Mouse (Mus musculus): ENCODE data around the gene Rassf4. TPM values are rescaled to one million over a fixed set of nuclear protein-coding genes. Genes with fewer than 3 reads are reported as not detected.

Gene Rassf4
- total and polyA plus RNA-seq, 3 experiments, result 17.3 to 69.0 (median 32.3) TPM

DNA sequence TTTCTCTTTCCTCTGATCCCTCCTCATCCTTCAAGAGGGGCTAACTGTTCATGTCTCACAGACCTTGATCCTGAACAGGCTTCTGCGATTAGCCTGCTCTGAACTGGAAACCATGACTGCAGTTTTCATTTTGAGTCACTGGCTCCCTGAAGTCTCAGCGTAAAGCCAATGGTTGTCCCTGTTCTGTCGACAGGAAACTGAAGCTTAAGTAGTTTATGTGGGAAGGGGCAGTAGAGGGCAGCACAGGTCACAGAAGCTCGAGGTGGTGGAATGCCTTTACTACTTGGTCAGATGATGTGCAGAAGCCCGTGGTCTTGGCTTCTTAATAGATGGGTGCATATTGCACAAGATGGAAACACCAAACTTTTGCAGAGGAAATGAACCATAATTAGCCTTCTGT lies 38.3 kb upstream of the Rassf4 start:
- peak; percentile 56; the same call in 1 of the 2 replicates for TF ChIP-seq SIN3A (IDR thresholded peaks at IDR 0.05; ENCODE audit: low read length)
- peak; percentile 95 for TF ChIP-seq JUND (conservative IDR thresholded peaks at IDR 0.05; ENCODE audit: low read depth, low read length)
- peak; percentile 22; the same call in 1 of the 2 replicates for TF ChIP-seq MAX (IDR thresholded peaks at IDR 0.05; ENCODE audit: low read length)
- TF ChIP-seq ELF1 (IDR thresholded peaks at IDR 0.05; ENCODE audit: low read depth, low read length), result no peak
- no peak for TF ChIP-seq ZKSCAN1 (IDR thresholded peaks at IDR 0.05; ENCODE audit: borderline replicate concordance, low read depth, low read length)
- TF ChIP-seq MXI1 (IDR thresholded peaks at IDR 0.05; ENCODE audit: low read depth, low read length), result no peak
- no peak; the same call in 1 of the 2 replicates for TF ChIP-seq NRF1 (IDR thresholded peaks at IDR 0.05; ENCODE audit: low read depth, low read length)
- peak in 1 of 2 experiments; percentile 82; a peak in 3 of 4 replicates for TF ChIP-seq CTCF (conservative IDR thresholded peaks at IDR 0.05 in 1 of 2, IDR thresholded peaks at IDR 0.05 in 1 of 2; ENCODE audit: low read depth in 2 of 2, low read length in 2 of 2)
- peak; percentile 84 for TF ChIP-seq RAD21 (IDR thresholded peaks at IDR 0.05; ENCODE audit: low read depth, low read length)
- TF ChIP-seq CHD1 (IDR thresholded peaks at IDR 0.05; ENCODE audit: low read depth, low read length), result no peak
- no peak for TF ChIP-seq RCOR1 (conservative IDR thresholded peaks at IDR 0.05; ENCODE audit: low read depth, low read length)
- TF ChIP-seq ZC3H11A (IDR thresholded peaks at IDR 0.05; ENCODE audit: low read depth, low read length), result peak; percentile 45; the same call in 1 of the 2 replicates
- TF ChIP-seq ETS1 (conservative IDR thresholded peaks at IDR 0.05; ENCODE audit: low read depth, low read length), result peak; percentile 45
- TF ChIP-seq POLR2AphosphoS2 (IDR thresholded peaks at IDR 0.05; ENCODE audit: low read depth, low read length), result no peak
- peak; percentile 76 for TF ChIP-seq SMC3 (IDR thresholded peaks at IDR 0.05; ENCODE audit: low read depth, low read length)
- TF ChIP-seq UBTF (IDR thresholded peaks at IDR 0.05; ENCODE audit: low read depth, low read length), result no peak
- TF ChIP-seq CHD2 (IDR thresholded peaks at IDR 0.05; ENCODE audit: low read length), result 0 out of 2 replicates have a peak, but pooled peaks have one; percentile 36
- no peak for TF ChIP-seq HCFC1 (IDR thresholded peaks at IDR 0.05; ENCODE audit: low read depth, low read length)
- peak; percentile 64; the same call in 1 of the 2 replicates for TF ChIP-seq MAZ (IDR thresholded peaks at IDR 0.05; ENCODE audit: low read depth, low read length)
- peak; percentile 95 for TF ChIP-seq IRF4 (IDR thresholded peaks at IDR 0.05; ENCODE audit: low read depth, low read length)
- TF ChIP-seq ZMIZ1 (IDR thresholded peaks at IDR 0.05; ENCODE audit: low read depth, low read length), result no peak
- TF ChIP-seq E2F4 (IDR thresholded peaks at IDR 0.05; ENCODE audit: insufficient replicate concordance, low read depth, low read length), result no peak
- TF ChIP-seq MYC (IDR thresholded peaks at IDR 0.05; ENCODE audit: low read depth, low read length), result no peak
- TF ChIP-seq TBP (conservative IDR thresholded peaks at IDR 0.05; ENCODE audit: low read depth, low read length), result no peak
- TF ChIP-seq PAX5 (IDR thresholded peaks at IDR 0.05; ENCODE audit: low read length), result no peak
- no peak; the same call in 1 of the 2 replicates for TF ChIP-seq USF1 (IDR thresholded peaks at IDR 0.05; ENCODE audit: low read depth, low read length)
- peak; percentile 77 for TF ChIP-seq EP300 (IDR thresholded peaks at IDR 0.05; ENCODE audit: low read length)
- peak; percentile 81 for TF ChIP-seq JUN (IDR thresholded peaks at IDR 0.05; ENCODE audit: insufficient read depth, low read depth, low read length)
- TF ChIP-seq NELFE (IDR thresholded peaks at IDR 0.05; ENCODE audit: low read depth, low read length), result no peak
- no peak for TF ChIP-seq MAFK (IDR thresholded peaks at IDR 0.05; ENCODE audit: insufficient replicate concordance, low read length)
- 0 out of 2 replicates have a peak, but pooled peaks have one; percentile 33 for TF ChIP-seq TCF12 (IDR thresholded peaks at IDR 0.05; ENCODE audit: low read depth, low read length)
- TF ChIP-seq KAT2A (IDR thresholded peaks at IDR 0.05; ENCODE audit: insufficient replicate concordance, low read length), result no peak
- TF ChIP-seq USF2 (conservative IDR thresholded peaks at IDR 0.05; ENCODE audit: low read depth, low read length), result no peak
- peak; percentile 71 for TF ChIP-seq MEF2A (IDR thresholded peaks at IDR 0.05; ENCODE audit: borderline replicate concordance, low read depth, low read length)
- TF ChIP-seq BHLHE40 (IDR thresholded peaks at IDR 0.05; ENCODE audit: low read depth, low read length), result peak; percentile 48; the same call in 1 of the 2 replicates
- no peak for TF ChIP-seq GABPA (IDR thresholded peaks at IDR 0.05; ENCODE audit: insufficient replicate concordance, low read depth, low read length)
- no peak for TF ChIP-seq ZNF384 (IDR thresholded peaks at IDR 0.05; ENCODE audit: low read depth, low read length)
- TF ChIP-seq POLR2A (IDR thresholded peaks at IDR 0.05; ENCODE audit: low read depth, low read length), result no peak
- DNase-seq (ENCODE audit: extremely low read depth), result peak; percentile 77
- 0 out of 2 replicates have a peak overlapping the region, but pooled peaks have one; percentile 34 for H3K9ac ChIP-seq (ENCODE audit: insufficient read depth, low read depth)
- no peak overlapping the region for H3K27ac ChIP-seq (ENCODE audit: insufficient read depth, low read depth)
- H3K79me2 ChIP-seq (replicated peaks; ENCODE audit: control insufficient read depth, extremely low read depth, insufficient read depth, poor library complexity, severe bottlenecking), result no peaks in the 10 kb centered on the region
- H3K4me1 ChIP-seq (ENCODE audit: control insufficient read depth in 1 of 2, insufficient read depth in 2 of 2), result peaks cover 0 to 36% of the 10 kb centered on the region in 2 experiments; a peak in 2 of 4 replicates
- no peaks in the 10 kb centered on the region for H3K27me3 ChIP-seq (replicated peaks)
- dilution Hi-C loops (cut with MboI; ENCODE audit: extremely low pct_ligation_motif_present, extremely low pct_unique_long_range_greater_than_20kb, low sequenced_read_pairs) (no loop called here), in situ Hi-C loops (cut with MboI; ENCODE audit: low pct_ligation_motif_present, low pct_unique_long_range_greater_than_20kb, low sequenced_read_pairs) (loop anchor here (10.0 kb wide), 1 partner anchor 53 kb away; no protein-coding TSS in a partner anchor)
- peak overlapping the region; percentile 81 for H3K4me2 ChIP-seq (ENCODE audit: insufficient read depth, low read depth, poor library complexity, severe bottlenecking)
- H3K4me3 ChIP-seq (replicated peaks in 1 of 3; ENCODE audit: low read depth in 2 of 3, low read length in 2 of 3, poor library complexity in 1 of 3), result no peak overlapping the region
- H3K36me3 ChIP-seq (replicated peaks in 1 of 2; ENCODE audit: control insufficient read depth in 1 of 2, insufficient read depth in 1 of 2, low read length in 1 of 2), result no peaks in the 10 kb centered on the region
- H3K9me3 ChIP-seq (replicated peaks; ENCODE audit: low read length), result no peaks in the 10 kb centered on the region

Measured in CH12.LX (cell line).